Mouse (Mus musculus): ENCODE measurements at regions not wholly inside any gene's neighbourhood (a gene's known extent, or its start where the extent isn't known, plus 50 kb on each side); places are given as distances from the start of the nearest gene placed in this dataset.

GRCm38 (mm10) chr3:49842119-49842518, 85.0 kb upstream of the Pcdh18 start:
- POLR2A ChIA-PET: no interaction called here
- CTCF ChIA-PET: no interaction called here

GRCm38 (mm10) chr3:49840448-49841156, 83.5 kb upstream of the Pcdh18 start:
- CTCF ChIA-PET: no interaction called here
- POLR2A ChIA-PET: no interaction called here

- CTCF ChIA-PET: no interaction called here
- POLR2A ChIA-PET: no interaction called here
Measured at GRCm38 (mm10) chr3:49814401-49814800, 57.3 kb upstream of the Pcdh18 start.

GRCm38 (mm10) chr3:49807721-49808120, 50.6 kb upstream of the Pcdh18 start:
- CTCF ChIA-PET: interaction anchor here in 1 of 4 experiments (0.6 kb wide), 1 partner anchor 23 kb away, joined by 4 read pairs; no protein-coding TSS in a partner anchor

GRCm38 (mm10) chr3:49807280-49807679, 50.2 kb upstream of the Pcdh18 start:
- CTCF ChIA-PET: no interaction called here
- POLR2A ChIA-PET: interaction anchor here in 1 of 4 experiments (1.0 kb wide), 1 partner anchor 132 kb away, joined by 4 read pairs; no protein-coding TSS in a partner anchor

More at GRCm38 (mm10) chr3:49807721-49808120, 50.6 kb upstream of the Pcdh18 start:
- POLR2A ChIA-PET: interaction anchor here in 1 of 4 experiments (0.7 to 1.0 kb wide), 2 partner anchors 62 to 131 kb away, joined by 4 read pairs; no protein-coding TSS in a partner anchor

Data from embryonic stem cell, embryonic (primary cell).